ENCODE assay signal across 8 mouse cellular contexts in genomic region chr4:63496312-63496711, GRCm38 (mm10). TPM values are rescaled to one million over a fixed set of nuclear protein-coding genes. Genes with fewer than 3 reads are reported as not detected.
DNase-seq lines count a peak whose midpoint lies in the region; ATAC-seq and TF ChIP-seq lines count a peak whose summit lies in the region.

No protein-coding gene starts in this region.

- TF ChIP-seq EP300 in CH12.LX (IDR thresholded peaks at IDR 0.05; ENCODE audit: low read length), result no peak
- no peak for TF ChIP-seq EP300 in liver, postnatal 0 days (IDR thresholded peaks at IDR 0.05; ENCODE audit: low read depth)

- H3K4me3 ChIP-seq in heart, embryonic 12.5 days, result peak overlapping the region; percentile 71
- H3K4me3 ChIP-seq in CH12.LX (replicated peaks in 1 of 3; ENCODE audit: low read depth in 2 of 3, low read length in 2 of 3, poor library complexity in 1 of 3), result peak overlapping the region; percentile 52 to 65 (median 54)
- peak overlapping the region; percentile 72 for H3K4me3 ChIP-seq in forebrain, embryonic 16.5 days (replicated peaks; ENCODE audit: low read length)
- peak overlapping the region; percentile 59 for H3K4me3 ChIP-seq in liver, postnatal 0 days (ENCODE audit: low read depth, low read length)

- WGBS in heart, embryonic 12.5 days, result 15% methylated on average over 6 of the region's 6 CpGs
- 17% methylated on average over 5 of the region's 6 CpGs for WGBS in forebrain, embryonic 16.5 days
- WGBS in liver, postnatal 0 days (ENCODE audit: insufficient replicate concordance), result 8% methylated on average over 6 of the region's 6 CpGs

- TF ChIP-seq RAD21 in CH12.LX (IDR thresholded peaks at IDR 0.05; ENCODE audit: low read depth, low read length), result no peak

- dilution Hi-C loops in CH12.LX (cut with MboI; ENCODE audit: extremely low pct_ligation_motif_present, extremely low pct_unique_long_range_greater_than_20kb, low sequenced_read_pairs), result no loop called here

- H3K79me2 ChIP-seq in CH12.LX (replicated peaks; ENCODE audit: control insufficient read depth, extremely low read depth, insufficient read depth, poor library complexity, severe bottlenecking), result no peaks in the 10 kb centered on the region

- no peak for ATAC-seq in heart, embryonic 12.5 days (ENCODE audit: insufficient number of reproducible peaks, low FRiP score)
- peak; percentile 16 for ATAC-seq in forebrain, embryonic 16.5 days
- no peak for ATAC-seq in liver, postnatal 0 days
- ATAC-seq in activated CD4-positive, CD25-positive, alpha-beta regulatory T cell, adult 4 months, result no peak

- H3K9ac ChIP-seq in heart, embryonic 12.5 days, result no peak overlapping the region; the same call in none of the 2 replicates
- no peak overlapping the region; the same call in 1 of the 2 replicates for H3K9ac ChIP-seq in CH12.LX (ENCODE audit: insufficient read depth, low read depth)
- peak overlapping the region; percentile 67 for H3K9ac ChIP-seq in forebrain, embryonic 16.5 days (replicated peaks; ENCODE audit: low read depth, low read length)
- no peak overlapping the region for H3K9ac ChIP-seq in liver, postnatal 0 days (replicated peaks)

- H3K27me3 ChIP-seq in heart, embryonic 12.5 days (replicated peaks), result peaks cover 45% of the 10 kb centered on the region
- H3K27me3 ChIP-seq in CH12.LX (replicated peaks), result peaks cover 18% of the 10 kb centered on the region
- H3K27me3 ChIP-seq in forebrain, embryonic 16.5 days (replicated peaks; ENCODE audit: control insufficient read depth, insufficient read depth, low read length), result peaks cover 4% of the 10 kb centered on the region; the same call in 1 of the 2 replicates
- peaks cover 46% of the 10 kb centered on the region for H3K27me3 ChIP-seq in liver, postnatal 0 days (ENCODE audit: insufficient read depth, low read length)

- DNase-seq in heart, adult 18-20 months, result no peak
- DNase-seq in CH12.LX (ENCODE audit: extremely low read depth), result no peak
- DNase-seq in liver, postnatal 0 days, result no peak
- DNase-seq in left cerebral cortex, postnatal 36 days (ENCODE audit: low spot score in 2 of 2), result no peak
- no peak for DNase-seq in gastrocnemius, postnatal 10 days

- H3K4me2 ChIP-seq in heart, embryonic 12.5 days, result peak overlapping the region; percentile 90
- H3K4me2 ChIP-seq in CH12.LX (ENCODE audit: insufficient read depth, low read depth, poor library complexity, severe bottlenecking), result peak overlapping the region; percentile 88
- H3K4me2 ChIP-seq in forebrain, embryonic 16.5 days (ENCODE audit: low read length), result peak overlapping the region; percentile 80
- peak overlapping the region; percentile 73 for H3K4me2 ChIP-seq in liver, postnatal 0 days (ENCODE audit: low read depth, low read length)

- H3K27ac ChIP-seq in heart, embryonic 12.5 days (ENCODE audit: poor library complexity, severe bottlenecking), result no peak overlapping the region
- H3K27ac ChIP-seq in CH12.LX (ENCODE audit: insufficient read depth, low read depth), result no peak overlapping the region
- no peak overlapping the region for H3K27ac ChIP-seq in forebrain, embryonic 16.5 days (ENCODE audit: low read length)
- H3K27ac ChIP-seq in liver, postnatal 0 days (ENCODE audit: low read depth), result no peak overlapping the region

- TF ChIP-seq POLR2A in CH12.LX (IDR thresholded peaks at IDR 0.05; ENCODE audit: low read depth, low read length), result no peak

- in situ Hi-C loops in CH12.LX (cut with MboI; ENCODE audit: low pct_ligation_motif_present, low pct_unique_long_range_greater_than_20kb, low sequenced_read_pairs), result no loop called here

- no peaks in the 10 kb centered on the region for H3K36me3 ChIP-seq in heart, embryonic 12.5 days
- H3K36me3 ChIP-seq in CH12.LX (replicated peaks in 1 of 2; ENCODE audit: control insufficient read depth in 1 of 2, insufficient read depth in 1 of 2, low read length in 1 of 2), result peaks cover 0 to 6% of the 10 kb centered on the region in 2 experiments
- no peaks in the 10 kb centered on the region for H3K36me3 ChIP-seq in forebrain, embryonic 16.5 days (ENCODE audit: control insufficient read depth, insufficient read depth)
- no peaks in the 10 kb centered on the region for H3K36me3 ChIP-seq in liver, postnatal 0 days (replicated peaks; ENCODE audit: insufficient read depth, low read length)

- no peak for TF ChIP-seq CTCF in CH12.LX (conservative IDR thresholded peaks at IDR 0.05 in 1 of 2, IDR thresholded peaks at IDR 0.05 in 1 of 2; ENCODE audit: low read depth in 2 of 2, low read length in 2 of 2)
- no peak for TF ChIP-seq CTCF in liver, postnatal 0 days (IDR thresholded peaks at IDR 0.05; ENCODE audit: low read depth)

- peaks cover 23% of the 10 kb centered on the region for H3K4me1 ChIP-seq in heart, embryonic 12.5 days (replicated peaks)
- peaks cover 8 to 55% of the 10 kb centered on the region in 2 experiments for H3K4me1 ChIP-seq in CH12.LX (ENCODE audit: control insufficient read depth in 1 of 2, insufficient read depth in 2 of 2)
- H3K4me1 ChIP-seq in forebrain, embryonic 16.5 days (replicated peaks; ENCODE audit: control insufficient read depth, insufficient read depth, low read length), result peaks cover 27% of the 10 kb centered on the region
- peaks cover 7% of the 10 kb centered on the region; the same call in 1 of the 2 replicates for H3K4me1 ChIP-seq in liver, postnatal 0 days (ENCODE audit: insufficient read depth)

- H3K9me3 ChIP-seq in heart, embryonic 12.5 days (replicated peaks), result no peaks in the 10 kb centered on the region
- peaks cover 3% of the 10 kb centered on the region for H3K9me3 ChIP-seq in CH12.LX (replicated peaks; ENCODE audit: low read length)
- H3K9me3 ChIP-seq in forebrain, embryonic 16.5 days (ENCODE audit: control insufficient read depth, low read length), result no peaks in the 10 kb centered on the region
- no peaks in the 10 kb centered on the region for H3K9me3 ChIP-seq in liver, postnatal 0 days (ENCODE audit: low read length)

- intact Hi-C loops in left cerebral cortex, postnatal 36 days (cut with DNase I), result loop anchor here (5.0 kb wide), 2 partner anchors 46 to 79 kb away; partner anchors contain the start of gene Atp6v1g1

TF ChIP-seq in CH12.LX, 34 proteins besides CTCF, POLR2A, EP300 and RAD21:
- no peak for TF ChIP-seq UBTF (IDR thresholded peaks at IDR 0.05; ENCODE audit: low read depth, low read length)
- TF ChIP-seq CHD2 (IDR thresholded peaks at IDR 0.05; ENCODE audit: low read length), result no peak
- no peak for TF ChIP-seq ZNF384 (IDR thresholded peaks at IDR 0.05; ENCODE audit: low read depth, low read length)
- TF ChIP-seq MAZ (IDR thresholded peaks at IDR 0.05; ENCODE audit: low read depth, low read length), result no peak
- 0 out of 2 replicates have a peak, but pooled peaks have one; percentile 33 for TF ChIP-seq MEF2A (IDR thresholded peaks at IDR 0.05; ENCODE audit: borderline replicate concordance, low read depth, low read length)
- no peak for TF ChIP-seq TBP (conservative IDR thresholded peaks at IDR 0.05; ENCODE audit: low read depth, low read length)
- TF ChIP-seq MAX (IDR thresholded peaks at IDR 0.05; ENCODE audit: low read length), result 0 out of 2 replicates have a peak, but pooled peaks have one; percentile 28
- TF ChIP-seq ELF1 (IDR thresholded peaks at IDR 0.05; ENCODE audit: low read depth, low read length), result no peak
- TF ChIP-seq SIN3A (IDR thresholded peaks at IDR 0.05; ENCODE audit: low read length), result no peak
- TF ChIP-seq ZC3H11A (IDR thresholded peaks at IDR 0.05; ENCODE audit: low read depth, low read length), result no peak
- TF ChIP-seq BHLHE40 (IDR thresholded peaks at IDR 0.05; ENCODE audit: low read depth, low read length), result peak; percentile 51; the same call in 1 of the 2 replicates

RNA-seq across cellular contexts. Expression of gene Whrn, which starts 0.5 kb away (rescaled TPM):
- polyA plus RNA-seq in heart, embryonic 12.5 days (2016; fragmentation: Nextera tagmentation; extraction: Ambion mirVana), result 4.7 and 5.1 TPM in 2 replicates
- 10 to 100 TPM; 15.2 to 23.6 TPM for total RNA-seq in heart, adult 18-20 months (2021)
- total RNA-seq in CH12.LX (2012; rRNA removed) (2.8 and 4.5 TPM in 2 replicates), CH12.LX (2014; rRNA removed) (0.72 and 0.99 TPM in 2 replicates)
- polyA plus RNA-seq in CH12.LX (2012; ENCODE audit: insufficient read length, low read depth), result 9.4 and 9.6 TPM in 2 replicates
- 5.1 and 6.4 TPM in 2 replicates for polyA plus RNA-seq in forebrain, embryonic 16.5 days (2015; fragmentation: Nextera tagmentation; extraction: Ambion mirVana)
- 0.61 and 0.64 TPM in 2 replicates for polyA plus RNA-seq in liver, postnatal 0 days (2015; fragmentation: Nextera tagmentation; extraction: Ambion mirVana)
- 10 to 100 TPM; 41.5 to 50.6 TPM for total RNA-seq in left cerebral cortex, postnatal 36 days (2021)
- polyA plus RNA-seq in activated CD4-positive, CD25-positive, alpha-beta regulatory T cell, adult 4 months (2017; shearing (Covaris generic)), result 1 to 10 TPM; 3.1 to 3.2 TPM
- total RNA-seq in gastrocnemius, postnatal 10 days (2021), result 1 to 10 TPM; 2.5 to 4.7 TPM

RNA-seq across cellular contexts. Expression of gene Atp6v1g1, which starts 48.3 kb away (rescaled TPM):
- polyA plus RNA-seq in heart, embryonic 12.5 days (2016; fragmentation: Nextera tagmentation; extraction: Ambion mirVana), result 196 and 202 TPM in 2 replicates
- 100 to 1,000 TPM; 143 to 157 TPM for total RNA-seq in heart, adult 18-20 months (2021)
- total RNA-seq in CH12.LX (2012; rRNA removed), result 70.4 and 78.7 TPM in 2 replicates
- 143 and 154 TPM in 2 replicates for total RNA-seq in CH12.LX (2014; rRNA removed)
- 95.1 and 111 TPM in 2 replicates for polyA plus RNA-seq in CH12.LX (2012; ENCODE audit: insufficient read length, low read depth)
- 427 and 436 TPM in 2 replicates for polyA plus RNA-seq in forebrain, embryonic 16.5 days (2015; fragmentation: Nextera tagmentation; extraction: Ambion mirVana)
- polyA plus RNA-seq in liver, postnatal 0 days (2015; fragmentation: Nextera tagmentation; extraction: Ambion mirVana), result 148 and 152 TPM in 2 replicates
- total RNA-seq in left cerebral cortex, postnatal 36 days (2021), result 100 to 1,000 TPM; 133 to 150 TPM
- polyA plus RNA-seq in activated CD4-positive, CD25-positive, alpha-beta regulatory T cell, adult 4 months (2017; shearing (Covaris generic)), result 100 to 1,000 TPM; 180 to 210 TPM
- 100 to 1,000 TPM; 279 to 306 TPM for total RNA-seq in gastrocnemius, postnatal 10 days (2021)
